Mouse (Mus musculus) midbrain, embryonic 11.5 days (tissue): Measurements from ENCODE around the gene Anapc7. TPM values are rescaled to one million over a fixed set of nuclear protein-coding genes. Genes with fewer than 3 reads are reported as not detected.
"Not testable (repeated sequence)": the region's sequence is repeated elsewhere in the genome, so short reads cannot be mapped to it uniquely, and the experiment has no call there.

Experiments used
- ATAC-seq: fragments of 200-750 bp; cut with Nextera tagmentation; 2 replicates; pipeline ENCODE4 v1.8.0; 2017; ENCODE audit warnings: moderate TSS enrichment, moderate library complexity; ENCODE audit not compliant: low FRiP score
- DNase-seq: peaks from one replicate; pipeline ENCODE4 v3.0.0; 2015; ENCODE audit warnings: low spot score; ENCODE audit errors: missing footprints
- H3K27ac ChIP-seq: fragments of 300-500 bp; sonication (generic); 2 replicates; pipeline ENCODE4 v1.5.1; 2014; ENCODE audit warnings: low read depth, low read length
- H3K27me3 ChIP-seq: fragments of 300-500 bp; sonication (generic); 2 replicates; pipeline ENCODE4 v1.6.1; 2014; ENCODE audit warnings: mild to moderate bottlenecking, low read length, moderate library complexity, mixed read lengths; ENCODE audit not compliant: control insufficient read depth, insufficient read depth
- H3K36me3 ChIP-seq: fragments of 300-500 bp; sonication (generic); 2 replicates; pipeline ENCODE4 v1.6.1; 2014; ENCODE audit warnings: mild to moderate bottlenecking, low read length, moderate library complexity, mixed read lengths; ENCODE audit not compliant: control insufficient read depth, insufficient read depth
- H3K4me1 ChIP-seq: fragments of 300-500 bp; sonication (generic); 2 replicates; pipeline ENCODE4 v1.6.1; 2014; ENCODE audit warnings: low read length; ENCODE audit not compliant: control insufficient read depth, insufficient read depth
- H3K4me2 ChIP-seq: fragments of 300-500 bp; sonication (generic); 2 replicates; pipeline ENCODE4 v1.6.1; 2014; ENCODE audit warnings: mild to moderate bottlenecking, moderate library complexity
- H3K4me3 ChIP-seq: fragments of 300-500 bp; sonication (generic); 2 replicates; pipeline ENCODE4 v1.5.1; 2014; ENCODE audit warnings: low read depth, low read length
- H3K9ac ChIP-seq: fragments of 300-500 bp; sonication (generic); 2 replicates; pipeline ENCODE4 v1.6.1; 2014; ENCODE audit warnings: low read length
- H3K9me3 ChIP-seq: fragments of 300-500 bp; sonication (generic); 2 replicates; pipeline ENCODE4 v1.6.1; 2016; ENCODE audit warnings: low read length; ENCODE audit not compliant: control insufficient read depth
- WGBS: fragments of 180-500 bp; shearing (Covaris S2); extraction: QIAGEN DNeasy Blood & Tissue Kit; methylation state at CpG from one replicate; pipeline ENCODE4 v1.1.7; 2014; 5-methylcytosine and 5-hydroxymethylcytosine counted together
- polyA plus RNA-seq: library from polyadenylated mRNA; unstranded; fragments of >200 nt; fragmentation: Nextera tagmentation; extraction: Ambion mirVana; gene quantifications from 2 replicates; pipeline ENCODE4 v1.2.1, GENCODE M21; 2014

Anapc7 gene
- polyA plus RNA-seq, 1 experiment from 2014 or later, result 32.0 TPM

DNA sequence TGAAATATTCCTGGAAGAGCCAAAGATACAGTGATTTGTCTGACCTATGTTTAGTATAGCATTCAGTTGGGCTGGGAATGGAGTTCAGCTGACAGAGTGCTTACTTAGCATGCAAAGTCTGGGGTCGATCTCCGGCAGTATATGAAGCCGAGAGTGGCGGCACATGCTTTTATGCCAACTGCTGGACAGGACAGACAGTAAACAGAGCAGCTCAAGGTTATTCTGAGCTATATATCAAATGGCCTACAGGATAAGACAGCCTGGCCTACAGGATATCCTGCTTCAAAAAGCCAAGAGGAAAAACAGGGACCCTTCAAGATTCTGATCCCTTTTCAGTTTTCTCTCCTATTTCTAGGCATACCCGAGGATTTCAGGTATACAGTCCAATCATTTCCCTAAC, 50.2 kb downstream of the Anapc7 start:
- WGBS, result 93% methylated on average over 5 of the region's 5 CpGs
- no peak overlapping the region for H3K27ac ChIP-seq
- DNase-seq, result no peak
- no peak for ATAC-seq
- H3K9me3 ChIP-seq, result no peaks in the 10 kb centered on the region
- no peak overlapping the region for H3K4me2 ChIP-seq
- H3K36me3 ChIP-seq, result peaks cover 31% of the 10 kb centered on the region
- H3K27me3 ChIP-seq, result no peaks in the 10 kb centered on the region
- no peak overlapping the region for H3K4me3 ChIP-seq
- H3K9ac ChIP-seq, result no peak overlapping the region
- H3K4me1 ChIP-seq, result no peaks in the 10 kb centered on the region

- Histone ChIP-seq H3K9me3 (no peaks in the 10 kb centered on the region), H3K4me2 (no peak overlapping the region), H3K36me3 (peaks cover 10% of the 10 kb centered on the region), H3K4me1 (no peaks in the 10 kb centered on the region), H3K9ac (no peak overlapping the region), H3K27me3 (no peaks in the 10 kb centered on the region), H3K27ac (no peak overlapping the region), H3K4me3 (no peak overlapping the region)
- 91% methylated on average over 4 of the region's 4 CpGs for WGBS
- no peak for ATAC-seq
- DNase-seq, result no peak
Measured at GRCm38 (mm10) chr5:122474643-122475363, 53.3 kb downstream of the Anapc7 start.

- Histone ChIP-seq H3K27me3 (no peaks in the 10 kb centered on the region), H3K9ac (no peak overlapping the region), H3K36me3 (peaks cover 10% of the 10 kb centered on the region), H3K9me3 (no peaks in the 10 kb centered on the region), H3K27ac (no peak overlapping the region), H3K4me1 (no peaks in the 10 kb centered on the region), H3K4me2 (no peak overlapping the region), H3K4me3 (no peak overlapping the region)
- ATAC-seq (no peak), DNase-seq (no peak)
- 84% methylated on average over 3 of the region's 3 CpGs for WGBS
Measured at GRCm38 (mm10) chr5:122476078-122476477, 54.6 kb downstream of the Anapc7 start.

- Histone ChIP-seq H3K9me3 (no peaks in the 10 kb centered on the region), H3K9ac (no peak overlapping the region), H3K4me3 (no peak overlapping the region), H3K27me3 (no peaks in the 10 kb centered on the region), H3K4me1 (no peaks in the 10 kb centered on the region), H3K4me2 (no peak overlapping the region), H3K36me3 (peaks cover 14% of the 10 kb centered on the region), H3K27ac (no peak overlapping the region)
- DNase-seq (no peak), ATAC-seq (no peak)
- 95% methylated on average over 3 of the region's 3 CpGs for WGBS
Measured at GRCm38 (mm10) chr5:122477492-122477891, 56.0 kb downstream of the Anapc7 start.

- Histone ChIP-seq H3K36me3 (peaks cover 9% of the 10 kb centered on the region), H3K9me3 (no peaks in the 10 kb centered on the region), H3K27ac (no peak overlapping the region), H3K4me1 (no peaks in the 10 kb centered on the region), H3K4me3 (no peak overlapping the region), H3K9ac (no peak overlapping the region), H3K27me3 (no peaks in the 10 kb centered on the region), H3K4me2 (no peak overlapping the region)
- no peak for DNase-seq
- WGBS, result 47% methylated on average over 2 of the region's 2 CpGs
- no peak for ATAC-seq
Measured at GRCm38 (mm10) chr5:122479131-122479530, 57.6 kb downstream of the Anapc7 start.

GRCm38 (mm10) chr5:122481844-122482243, 60.4 kb downstream of the Anapc7 start:
- H3K36me3 ChIP-seq, result peaks cover 11% of the 10 kb centered on the region
- DNase-seq, result no peak
- H3K4me3 ChIP-seq, result no peak overlapping the region
- 94% methylated on average over 5 of the region's 5 CpGs for WGBS
- H3K9ac ChIP-seq, result no peak overlapping the region
- H3K9me3 ChIP-seq, result no peaks in the 10 kb centered on the region
- H3K27me3 ChIP-seq, result no peaks in the 10 kb centered on the region
- no peak overlapping the region for H3K4me2 ChIP-seq
- no peak for ATAC-seq
- H3K4me1 ChIP-seq, result no peaks in the 10 kb centered on the region
- H3K27ac ChIP-seq, result no peak overlapping the region

GRCm38 (mm10) chr5:122482733-122483391, 61.4 kb downstream of the Anapc7 start:
- ATAC-seq (no peak), DNase-seq (no peak)
- no peak overlapping the region for H3K9ac ChIP-seq
- H3K27ac ChIP-seq, result no peak overlapping the region
- no peak overlapping the region for H3K4me2 ChIP-seq
- no peaks in the 10 kb centered on the region for H3K27me3 ChIP-seq
- H3K9me3 ChIP-seq, result no peaks in the 10 kb centered on the region
- no peak overlapping the region for H3K4me3 ChIP-seq
- no peaks in the 10 kb centered on the region for H3K4me1 ChIP-seq
- 94% methylated on average over 6 of the region's 6 CpGs for WGBS
- peaks cover 11% of the 10 kb centered on the region for H3K36me3 ChIP-seq

- not testable (repeated sequence) for H3K4me1 ChIP-seq, ATAC-seq, H3K9ac ChIP-seq, H3K27ac ChIP-seq, H3K27me3 ChIP-seq, H3K4me2 ChIP-seq, H3K9me3 ChIP-seq, H3K4me3 ChIP-seq, DNase-seq
- WGBS, result 83% methylated on average over 5 of the region's 5 CpGs
- peaks cover 18% of the 10 kb centered on the region for H3K36me3 ChIP-seq
Measured at GRCm38 (mm10) chr5:122486243-122486642, 64.8 kb downstream of the Anapc7 start.

GRCm38 (mm10) chr5:122487825-122488224, 66.3 kb downstream of the Anapc7 start:
- WGBS, result 95% methylated on average over 6 of the region's 6 CpGs
- H3K36me3 ChIP-seq, result peaks cover 14% of the 10 kb centered on the region
- H3K4me1 ChIP-seq, result no peaks in the 10 kb centered on the region
- no peak overlapping the region for H3K4me3 ChIP-seq
- ATAC-seq (no peak), DNase-seq (no peak)
- H3K9ac ChIP-seq, result no peak overlapping the region
- no peak overlapping the region for H3K27ac ChIP-seq
- no peaks in the 10 kb centered on the region for H3K27me3 ChIP-seq
- H3K4me2 ChIP-seq, result no peak overlapping the region
- H3K9me3 ChIP-seq, result no peaks in the 10 kb centered on the region
